Mouse (Mus musculus) spleen, adult 18-20 months (tissue): ENCODE measurements around the gene Azin2.
A peak's percentile ranks its signal among the peaks of the same experiment; 100 is the strongest.

Experiments
- DNase-seq, 2 experiments: peaks; one replicate each; pipeline ENCODE4 v3.0.0; 2022; ENCODE audit warnings: mixed read lengths in 2 of 2

The Azin2 gene

DNA sequence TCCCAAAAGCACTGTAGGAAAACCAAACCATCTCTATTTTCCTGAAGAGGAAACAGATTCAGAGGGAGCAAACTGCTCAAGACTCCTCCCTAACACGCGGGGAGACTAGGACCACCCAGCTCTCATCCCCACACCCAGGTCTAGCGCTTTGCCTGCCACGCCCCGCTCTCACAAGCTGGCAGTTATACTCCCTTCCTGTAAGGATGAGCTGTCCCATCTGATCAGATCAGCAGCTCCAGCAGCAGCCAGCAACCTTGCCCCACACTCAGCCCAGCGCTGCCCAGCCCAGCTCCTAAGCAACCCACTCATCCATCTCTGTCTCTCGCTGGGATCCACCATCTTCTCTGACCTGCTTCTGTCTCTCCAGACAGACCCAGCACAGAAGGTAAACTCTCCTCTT is 29.5 kb downstream of the Azin2 start:
- DNase-seq = no peak

DNA sequence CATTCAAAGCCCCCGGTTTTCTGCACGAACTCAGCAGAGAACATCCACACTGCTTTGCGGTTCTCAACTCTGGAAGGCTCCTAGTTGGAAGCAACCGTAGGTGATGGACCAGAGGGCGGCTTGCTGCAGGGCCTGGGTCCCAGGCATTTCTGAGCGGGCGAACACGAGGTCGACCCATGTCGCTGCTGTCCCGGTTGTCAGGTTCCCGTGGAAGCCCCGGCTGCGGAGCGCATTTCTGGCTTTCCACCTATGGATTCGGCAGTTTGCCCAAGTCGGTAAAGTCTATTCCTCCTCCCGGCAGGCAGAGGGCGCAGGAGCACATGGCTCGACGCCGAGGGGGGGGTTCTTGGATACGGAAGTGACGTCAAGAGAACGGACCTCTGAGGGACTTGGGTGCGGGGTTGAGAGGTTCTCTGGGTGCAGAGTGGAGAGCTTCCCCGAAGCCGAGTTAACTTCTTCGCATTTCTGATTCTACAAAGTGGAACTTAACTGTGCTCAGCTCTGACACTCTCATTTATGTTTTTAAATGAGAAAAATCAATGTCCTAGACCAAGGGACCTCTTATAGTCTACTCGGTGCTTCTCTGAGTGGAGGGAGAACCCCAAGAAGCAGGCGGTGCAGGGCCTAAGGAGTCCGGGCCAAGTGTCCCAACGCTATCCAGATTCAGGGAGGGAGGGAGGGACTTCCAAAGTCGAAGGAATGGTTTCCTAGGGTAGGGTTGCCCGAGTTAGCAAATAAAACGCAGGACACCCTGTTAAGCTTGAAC is 37.2 kb downstream of the Azin2 start:
- DNase-seq = peak; percentile 40 to 66

DNA sequence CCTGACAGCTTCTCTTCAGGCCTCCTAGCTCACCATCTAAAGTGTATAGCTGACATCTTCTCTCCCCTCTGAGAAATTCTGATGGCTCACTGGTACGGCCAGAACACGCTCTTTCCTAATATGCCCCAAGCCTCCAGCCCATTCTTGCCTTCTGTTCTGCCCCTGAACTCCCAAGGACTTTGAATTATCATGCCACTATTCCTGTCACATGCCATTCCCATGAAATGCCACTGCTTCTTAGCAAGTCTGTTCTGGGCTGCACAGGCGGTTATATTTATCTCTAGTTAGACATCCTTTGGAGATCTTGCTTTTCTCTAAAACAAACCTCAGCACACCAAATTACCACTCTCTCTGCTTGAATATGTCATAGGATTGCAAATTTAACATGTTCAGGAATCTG is 38.6 kb downstream of the Azin2 start:
- no peak for DNase-seq

DNA sequence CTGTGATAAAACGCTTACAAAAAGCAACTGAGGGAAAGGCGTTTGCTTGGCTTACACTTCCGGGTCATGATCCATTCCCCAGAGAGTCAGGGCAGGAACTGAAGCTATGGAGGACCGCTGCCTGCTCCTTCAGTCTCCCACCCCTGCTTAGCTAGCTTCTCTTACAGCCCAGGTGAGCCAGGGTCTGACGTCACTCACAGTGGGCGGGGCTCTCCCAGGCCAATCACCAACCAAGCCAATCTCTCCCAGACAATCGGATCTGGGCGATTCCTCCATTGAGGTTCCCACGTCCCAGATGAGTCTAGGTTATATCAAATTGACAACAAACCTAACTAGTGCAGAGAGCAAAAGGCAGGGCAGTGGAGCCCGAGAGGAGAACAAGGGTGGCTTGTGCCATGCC is 43.1 kb downstream of the Azin2 start:
- DNase-seq = no peak

DNA sequence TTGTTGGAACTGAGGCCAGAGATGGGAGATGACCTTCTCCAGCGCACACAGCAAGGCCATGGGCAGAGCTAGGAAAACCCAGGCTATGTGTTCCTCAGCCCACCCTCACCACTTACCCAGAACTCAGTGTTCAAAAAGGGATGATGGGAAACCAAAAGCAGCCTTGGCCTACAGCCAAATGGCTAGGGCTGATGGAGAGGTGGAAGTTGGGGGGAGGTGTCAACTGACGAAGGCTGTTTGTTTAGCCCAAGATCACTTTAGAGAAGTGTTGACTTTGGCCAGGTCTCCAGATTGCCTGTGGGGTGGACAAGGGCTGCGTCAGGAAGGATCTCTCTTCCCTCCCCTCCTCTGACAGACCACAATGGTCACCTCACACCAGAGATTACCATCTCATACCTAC is 44.1 kb downstream of the Azin2 start:
- DNase-seq = no peak

DNA sequence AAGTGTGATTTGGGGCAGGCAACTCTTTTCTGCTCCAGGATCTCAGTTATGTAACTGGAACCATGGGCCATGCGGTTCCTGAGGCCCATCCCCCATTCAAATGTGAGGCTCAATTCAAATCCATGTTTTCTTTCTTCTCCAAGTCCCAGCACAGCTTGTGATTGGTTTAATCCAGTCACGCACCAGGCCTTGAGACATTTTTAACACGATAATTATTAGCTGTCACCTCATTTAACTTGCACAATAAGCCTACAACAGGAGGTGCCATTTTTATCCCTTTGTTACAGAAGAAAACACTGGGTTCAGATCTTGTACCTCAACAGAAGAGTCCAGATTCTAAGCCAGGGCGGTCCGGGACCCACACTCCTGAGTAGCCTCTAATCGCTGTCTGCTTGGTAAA is 44.5 kb downstream of the Azin2 start:
- DNase-seq = no peak

DNA sequence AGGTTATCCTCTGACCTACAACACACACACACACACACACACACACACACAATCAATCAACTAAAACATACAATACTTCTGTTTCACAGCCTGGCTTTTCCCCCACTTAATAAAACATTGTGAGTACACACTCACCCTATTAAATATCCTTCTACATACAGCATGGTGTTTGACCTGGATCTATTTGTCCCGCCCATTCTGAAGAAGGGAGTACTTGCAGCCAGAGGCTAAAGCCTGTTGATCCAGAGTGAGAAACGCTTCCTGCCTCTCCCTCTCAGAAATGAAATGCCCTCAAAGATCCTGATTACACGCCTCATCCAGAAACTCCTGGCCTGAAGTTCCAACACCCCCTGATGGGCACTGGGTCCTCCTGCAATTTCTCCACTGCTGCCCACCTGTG is 45.1 kb downstream of the Azin2 start:
- no peak for DNase-seq

DNA sequence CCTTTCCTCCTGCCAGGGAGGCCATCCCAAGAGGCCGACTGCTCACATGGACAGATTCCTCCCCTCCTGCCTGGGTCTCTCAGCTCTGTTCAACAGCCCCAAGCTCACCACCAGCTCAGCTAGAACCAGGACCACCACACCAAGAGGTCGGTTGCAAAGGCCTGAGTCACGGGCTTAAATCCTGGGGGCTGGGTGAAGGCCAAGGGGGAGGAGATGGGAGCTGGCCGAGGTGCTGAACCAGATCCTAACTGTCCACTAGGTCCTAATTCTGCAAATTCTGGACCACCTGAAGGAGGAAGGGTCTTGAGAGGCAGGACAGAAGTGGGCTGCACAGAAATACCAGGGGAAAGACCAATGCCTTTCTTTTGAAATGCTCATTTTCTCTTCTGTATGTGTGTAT is 48.4 kb downstream of the Azin2 start:
- no peak for DNase-seq

DNA sequence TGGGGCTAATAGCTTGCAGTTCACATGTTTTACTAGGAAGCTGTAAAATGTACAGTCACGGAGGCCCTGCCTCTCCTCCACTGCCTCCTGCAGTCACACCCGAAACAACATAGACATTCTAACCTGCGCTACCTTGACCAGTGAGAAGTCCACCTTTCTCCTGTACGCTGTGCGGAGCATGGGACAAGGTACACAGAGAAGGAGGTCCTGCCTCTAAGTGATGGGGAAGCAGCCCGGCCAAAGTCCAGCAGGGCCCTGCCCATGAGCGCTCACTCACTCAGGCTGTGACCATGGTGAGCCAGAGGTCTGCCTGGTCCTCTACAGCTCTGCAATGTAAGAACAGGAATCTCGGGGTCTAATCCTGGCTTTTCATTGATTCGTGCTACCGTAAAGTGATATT is 50.2 kb downstream of the Azin2 start:
- DNase-seq = no peak

DNA sequence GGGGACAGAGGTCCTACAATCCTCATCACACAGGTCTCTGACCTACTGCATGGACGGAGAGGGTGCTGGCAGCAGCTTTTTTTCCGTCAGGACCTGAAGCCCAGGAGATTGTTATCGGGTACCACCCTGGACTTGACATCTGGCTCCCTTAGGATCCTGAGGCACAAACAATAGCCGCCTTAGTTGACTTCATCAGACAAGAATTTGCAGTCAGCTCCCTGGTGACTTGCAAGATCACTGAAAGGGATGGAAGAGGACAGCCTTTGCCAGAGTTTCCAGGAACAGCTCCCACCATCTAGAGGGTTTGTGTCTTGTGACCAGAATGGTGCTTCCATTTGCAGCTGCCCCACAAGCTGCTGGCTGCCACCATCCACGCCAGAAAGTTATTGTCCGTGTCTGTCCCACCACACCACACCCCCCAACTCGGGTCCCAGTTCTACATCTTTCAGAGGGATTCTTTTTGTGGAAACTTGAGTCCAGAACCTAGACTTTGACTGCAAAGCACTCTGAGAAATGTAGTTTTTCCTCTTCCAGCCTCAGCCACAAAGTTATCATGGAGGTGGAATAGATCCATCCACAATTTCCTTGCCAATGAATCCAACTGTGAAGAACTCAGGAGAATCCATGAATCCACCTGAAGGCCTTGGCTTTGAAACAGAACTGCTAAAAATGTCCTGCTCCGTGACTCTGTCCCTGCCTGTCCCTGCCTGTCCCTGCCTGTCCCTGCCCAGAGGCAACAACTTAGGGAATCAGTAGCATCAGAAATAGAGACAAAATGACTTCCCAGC is 51.8 kb downstream of the Azin2 start:
- no peak for DNase-seq

DNA sequence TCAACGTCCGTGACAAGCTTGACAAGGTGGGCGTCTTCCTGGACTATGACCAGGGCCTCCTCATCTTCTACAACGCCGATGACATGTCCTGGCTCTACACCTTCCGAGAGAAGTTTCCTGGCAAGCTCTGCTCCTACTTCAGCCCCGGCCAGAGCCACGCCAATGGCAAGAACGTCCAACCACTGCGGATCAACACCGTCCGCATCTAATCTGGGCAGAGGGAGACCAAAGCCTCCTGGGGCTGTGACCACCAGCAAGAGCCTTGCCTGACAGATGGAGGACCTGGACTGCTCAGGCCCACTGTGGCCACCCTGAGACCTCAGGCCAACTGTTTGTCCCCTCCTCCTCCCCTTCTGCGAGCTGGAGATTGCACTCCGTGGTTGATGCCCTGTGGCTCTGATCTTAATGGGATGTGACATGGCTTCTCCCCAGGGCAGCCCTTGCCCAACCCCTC is 52.8 kb downstream of the Azin2 start:
- no peak for DNase-seq

DNA sequence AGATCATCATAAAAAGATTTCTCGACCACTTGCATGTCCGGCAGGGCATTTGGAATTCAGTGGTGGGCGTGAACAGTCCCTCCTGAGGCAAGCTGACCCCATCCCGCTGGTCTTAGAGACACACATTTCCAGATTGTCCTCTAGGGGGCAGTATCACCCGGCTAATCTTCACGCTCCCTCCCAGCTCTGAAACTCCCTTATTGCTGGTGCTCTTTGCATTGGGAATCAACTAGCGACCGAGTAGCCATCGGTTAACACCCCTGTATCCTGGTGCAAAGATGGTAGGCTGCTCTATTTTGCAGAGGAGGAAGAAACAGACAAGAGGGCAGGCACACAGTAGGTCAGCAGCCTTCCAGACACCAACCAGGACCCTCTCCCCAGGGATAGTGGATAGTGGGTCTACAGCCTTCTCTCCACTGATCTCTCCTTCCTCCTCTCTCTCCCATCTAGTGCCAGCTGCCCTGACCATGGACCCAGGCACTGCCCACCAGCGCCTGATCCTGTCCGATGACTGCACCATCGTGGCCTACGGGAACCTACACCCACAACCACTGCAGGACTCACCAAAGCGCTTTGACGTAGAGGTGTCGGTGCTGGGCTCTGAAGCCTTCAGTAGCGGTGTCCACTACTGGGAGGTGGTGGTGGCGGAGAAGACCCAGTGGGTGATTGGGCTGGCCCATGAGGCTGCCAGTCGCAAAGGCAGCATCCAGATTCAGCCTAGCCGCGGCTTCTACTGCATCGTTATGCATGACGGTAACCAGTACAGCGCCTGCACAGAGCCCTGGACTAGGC is 53.5 kb downstream of the Azin2 start:
- peak in 1 of 2 experiments; percentile 24 for DNase-seq

DNA sequence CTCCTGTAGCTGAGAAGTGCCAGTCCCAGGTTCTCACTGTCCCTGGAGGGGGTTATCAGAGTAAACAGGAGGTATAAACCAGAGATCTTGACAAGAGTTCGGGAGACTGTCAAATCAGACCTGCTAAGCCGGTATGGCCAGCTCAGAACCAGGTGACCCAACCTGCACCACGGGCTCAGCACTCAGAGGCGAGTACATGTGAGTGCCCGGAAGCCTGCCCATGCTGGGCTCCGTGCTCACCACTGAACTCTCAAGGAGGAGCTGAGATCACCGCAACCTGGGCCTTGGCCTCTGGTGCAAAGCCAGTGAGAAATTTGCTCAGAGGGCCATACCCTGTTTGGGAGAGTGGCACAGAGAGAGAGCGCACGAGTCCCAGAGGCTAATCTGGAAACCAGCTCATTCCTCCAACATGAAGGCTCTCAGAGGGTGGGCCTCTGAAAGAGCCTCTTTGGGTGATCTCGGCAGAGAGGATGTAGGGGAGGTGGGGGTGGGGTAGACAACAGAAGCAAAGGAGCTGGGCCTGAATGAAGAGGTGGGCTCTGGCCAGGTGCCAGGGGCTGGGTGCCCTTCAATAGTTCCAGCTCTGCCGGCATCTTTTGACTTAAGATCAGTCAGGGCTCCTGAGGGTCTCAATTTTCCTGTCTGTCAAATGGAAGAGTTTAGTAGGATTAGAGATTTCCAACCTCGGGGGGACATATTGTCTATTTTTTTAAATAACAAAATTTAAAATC is 54.8 kb downstream of the Azin2 start:
- DNase-seq = no peak

DNA sequence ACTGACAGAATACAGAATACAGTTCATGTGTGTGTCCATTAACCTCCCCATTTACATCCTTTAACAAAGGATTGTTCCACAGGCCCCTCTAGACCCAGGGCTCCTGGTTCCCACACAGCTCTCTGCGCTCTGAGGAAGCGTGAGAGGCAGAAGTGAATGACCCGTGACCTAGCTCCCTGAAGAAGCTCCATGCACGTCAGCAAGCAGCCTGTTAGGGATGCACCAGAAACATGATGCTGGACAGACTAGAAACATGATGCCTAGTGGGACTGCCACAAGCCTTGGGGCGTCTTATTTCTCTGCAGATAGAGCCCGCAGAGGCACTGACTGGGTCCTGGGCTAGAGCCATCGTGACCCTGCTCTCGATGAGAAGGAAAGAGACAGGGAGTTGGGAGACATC is 55.5 kb downstream of the Azin2 start:
- DNase-seq = no peak

DNA sequence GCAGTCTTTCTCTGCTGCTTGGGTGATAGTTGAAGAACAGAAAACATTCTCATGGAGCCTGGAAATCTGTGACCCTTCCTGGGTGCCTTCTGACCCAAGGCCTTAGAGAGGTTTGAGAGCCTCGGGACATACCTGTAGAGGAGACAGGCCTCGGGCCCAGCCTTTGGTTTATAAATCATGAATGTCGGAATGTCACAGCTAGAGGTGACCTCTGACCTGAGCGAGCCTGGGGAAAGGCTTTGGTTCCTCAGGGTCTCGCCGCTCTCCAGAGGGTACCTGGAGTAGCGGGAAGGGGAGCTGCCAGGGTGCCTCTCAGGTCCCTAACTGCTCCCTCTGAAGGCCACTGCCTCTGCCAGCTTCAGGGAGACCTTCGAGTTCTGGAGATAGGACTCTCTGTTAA is 57.0 kb downstream of the Azin2 start:
- DNase-seq = no peak

DNA sequence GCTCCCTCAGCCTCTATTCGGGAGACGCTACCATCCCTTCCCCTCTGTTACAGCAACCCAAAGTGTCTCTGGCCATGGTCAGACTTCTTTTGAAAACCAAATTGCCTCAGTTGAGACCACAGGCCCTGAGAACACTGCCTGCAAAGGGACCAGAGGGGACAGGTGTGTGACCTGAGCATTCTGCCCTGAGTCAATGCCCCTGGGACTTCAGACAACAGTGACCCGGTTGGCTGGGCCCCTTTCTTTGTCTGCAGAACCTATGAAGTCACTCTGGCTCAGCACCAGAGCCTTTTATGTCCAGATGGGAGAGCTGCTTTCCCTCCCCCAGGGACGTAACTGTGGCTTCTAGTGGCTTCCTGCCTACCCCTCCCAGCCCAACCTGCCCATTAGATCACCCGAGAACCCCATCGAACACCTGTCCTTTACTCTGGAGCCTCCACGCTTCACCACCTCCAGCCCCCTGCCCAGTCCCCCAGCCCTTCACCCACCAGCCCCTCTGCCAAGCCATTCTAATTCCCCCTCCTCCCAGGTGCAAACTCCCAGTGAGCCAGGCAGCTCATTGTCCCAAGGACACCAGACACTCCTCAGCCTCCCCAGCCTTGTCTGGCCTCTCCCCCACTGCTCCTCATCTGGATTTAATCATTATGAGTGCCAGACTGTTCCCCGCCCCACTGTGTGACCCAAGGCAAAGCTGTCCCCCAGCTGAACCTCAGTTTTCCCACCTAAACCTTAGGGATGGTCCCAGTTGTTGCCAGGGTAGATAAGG is 58.0 kb downstream of the Azin2 start:
- DNase-seq = no peak

DNA sequence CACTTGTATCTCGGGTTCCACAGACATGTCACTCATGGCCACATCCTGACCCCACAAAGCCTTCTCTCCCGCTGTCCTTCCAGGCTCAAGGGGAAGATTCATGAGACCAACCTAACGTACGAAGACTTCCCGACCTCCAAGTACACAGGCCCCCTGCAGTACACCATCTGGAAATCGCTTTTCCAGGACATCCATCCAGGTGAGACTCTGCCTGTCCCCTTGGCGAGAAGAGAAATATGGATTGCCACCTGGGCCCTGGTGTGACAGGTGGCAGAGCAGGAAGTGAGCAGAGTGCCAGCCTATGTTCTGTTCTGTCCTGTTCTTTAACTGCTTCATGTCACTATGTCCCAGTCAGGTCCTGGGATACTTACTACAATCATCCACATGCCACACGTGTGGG is 59.9 kb downstream of the Azin2 start:
- DNase-seq = no peak

DNA sequence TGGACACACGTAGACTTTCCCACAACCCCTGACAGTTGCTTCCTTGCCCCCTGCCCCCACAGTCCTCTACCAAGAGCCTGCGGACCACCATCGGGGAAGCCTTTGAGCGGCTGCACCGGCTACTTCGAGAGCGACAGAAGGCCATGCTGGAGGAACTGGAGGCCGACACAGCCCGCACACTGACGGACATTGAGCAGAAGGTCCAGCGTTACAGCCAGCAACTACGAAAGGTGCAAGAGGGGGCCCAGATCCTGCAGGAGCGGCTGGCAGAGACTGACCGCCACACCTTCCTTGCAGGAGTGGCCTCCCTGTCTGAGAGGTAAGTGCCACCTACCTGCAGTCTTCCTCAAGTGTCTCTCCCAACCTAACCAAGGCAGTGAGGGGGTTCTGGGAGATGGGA is 61.8 kb downstream of the Azin2 start:
- no peak for DNase-seq

DNA sequence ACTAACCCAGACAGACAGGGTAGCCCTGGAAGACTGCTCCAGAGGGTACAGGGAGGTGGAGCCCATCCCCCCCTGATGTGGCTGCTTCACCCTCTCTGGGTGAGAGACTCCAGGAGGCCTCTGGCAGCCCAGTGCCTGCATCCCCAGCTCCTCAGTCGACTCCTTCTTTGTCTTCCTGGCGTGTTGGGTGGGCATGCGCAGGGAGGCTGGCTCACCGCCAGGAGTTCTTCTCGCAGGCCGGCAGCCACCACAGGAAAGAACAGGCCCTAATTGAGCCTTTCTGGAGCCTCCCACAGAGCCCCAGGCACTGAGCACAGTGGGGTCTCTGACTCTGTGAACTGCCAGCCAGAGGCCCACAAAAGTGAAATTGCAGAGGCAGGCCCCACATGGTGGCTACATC is 62.9 kb downstream of the Azin2 start:
- peak in 1 of 2 experiments; percentile 13 for DNase-seq

DNA sequence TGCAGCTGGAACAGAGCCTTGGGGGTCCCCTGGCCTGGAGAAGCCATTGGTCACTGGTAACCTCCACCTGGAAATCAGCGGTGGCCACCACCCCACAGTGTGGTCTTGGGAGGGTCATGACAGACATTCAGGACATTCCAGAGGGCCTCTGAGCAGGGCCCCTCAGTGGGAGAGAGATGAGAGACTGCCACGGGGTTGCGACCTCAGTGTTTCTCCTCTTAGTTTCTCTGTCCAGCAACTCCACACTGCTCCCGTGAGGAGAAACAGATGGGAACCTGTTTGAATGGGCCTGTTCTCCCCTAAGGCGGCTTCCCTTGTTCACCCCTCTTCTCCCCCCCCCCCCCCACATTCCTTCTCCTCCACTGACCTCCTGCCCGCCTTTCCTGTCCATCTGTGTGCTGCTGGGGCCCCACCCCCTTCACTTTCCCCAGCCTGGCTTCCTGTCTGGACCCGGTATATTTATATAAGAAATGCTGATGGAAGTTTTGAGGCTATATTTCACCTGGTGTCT is 64.3 kb downstream of the Azin2 start:
- DNase-seq = no peak

DNA sequence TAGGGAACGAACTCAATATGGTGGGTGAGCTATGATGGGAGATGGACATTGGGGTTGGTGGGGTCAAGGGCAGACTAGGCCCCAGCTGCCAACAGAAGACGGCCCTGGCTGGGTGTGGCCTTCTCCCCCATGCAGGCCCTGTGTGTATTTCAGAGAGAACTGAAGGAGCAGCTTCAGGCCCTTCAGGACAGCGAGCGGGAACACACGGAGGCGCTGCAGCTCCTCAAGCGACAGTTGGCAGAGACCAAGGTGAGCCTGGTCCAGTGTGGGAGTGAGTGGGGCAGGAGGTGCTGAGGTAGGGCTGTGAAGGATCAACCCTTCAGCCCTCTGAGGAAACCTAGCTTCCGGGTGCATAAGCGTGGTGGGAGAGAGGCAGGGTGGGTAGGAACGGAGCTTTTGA is 65.6 kb downstream of the Azin2 start:
- DNase-seq = no peak

DNA sequence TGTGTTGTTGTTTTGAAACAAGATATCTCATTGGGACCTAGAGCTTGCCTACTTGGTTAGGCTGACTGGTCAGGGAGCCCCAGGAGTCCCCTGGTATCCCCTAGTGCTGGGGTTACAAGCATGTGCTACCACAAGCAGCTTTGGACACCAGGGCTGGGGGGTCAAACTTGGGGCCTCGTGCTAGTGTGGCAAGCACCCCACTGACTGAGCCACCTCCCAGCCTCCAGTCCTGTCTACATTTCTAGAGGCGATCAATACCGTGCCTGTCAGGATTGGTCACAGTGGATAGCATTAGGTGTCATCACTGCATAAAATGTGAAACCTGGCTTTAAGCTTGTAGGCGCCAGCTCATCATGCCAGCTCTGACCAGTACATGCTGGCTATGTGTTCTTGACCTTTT is 66.4 kb downstream of the Azin2 start:
- DNase-seq = no peak
